Mouse (Mus musculus) gastrocnemius, postnatal 4 days (tissue): ENCODE measurements around the gene Gm20929. TPM values are rescaled to one million over a fixed set of nuclear protein-coding genes. Genes with fewer than 3 reads are reported as not detected.
"Not testable (repeated sequence)": the region's sequence is repeated elsewhere in the genome, so short reads cannot be mapped to it uniquely, and the experiment has no call there.

Experiments
- DNase-seq, 2 experiments: peaks; one replicate each; pipeline ENCODE4 v3.0.0; 2021 to 2022; ENCODE audit warnings: low spot score in 2 of 2, mixed read lengths in 2 of 2
- long read RNA-seq, 2 experiments: library from polyadenylated mRNA; stranded (forward); transcript quantifications; one replicate each; pipeline ENCODE4 v2.0.0; 2021
- total RNA-seq, 2 experiments: library from RNA; stranded (reverse); gene quantifications; 2 replicates each; pipeline ENCODE4 v1.2.3; 2021

Gene Gm20929
- total RNA-seq, result not detected
- long read RNA-seq, experiment 1, result 0 reads
- long read RNA-seq, experiment 2, result 0 reads

DNA sequence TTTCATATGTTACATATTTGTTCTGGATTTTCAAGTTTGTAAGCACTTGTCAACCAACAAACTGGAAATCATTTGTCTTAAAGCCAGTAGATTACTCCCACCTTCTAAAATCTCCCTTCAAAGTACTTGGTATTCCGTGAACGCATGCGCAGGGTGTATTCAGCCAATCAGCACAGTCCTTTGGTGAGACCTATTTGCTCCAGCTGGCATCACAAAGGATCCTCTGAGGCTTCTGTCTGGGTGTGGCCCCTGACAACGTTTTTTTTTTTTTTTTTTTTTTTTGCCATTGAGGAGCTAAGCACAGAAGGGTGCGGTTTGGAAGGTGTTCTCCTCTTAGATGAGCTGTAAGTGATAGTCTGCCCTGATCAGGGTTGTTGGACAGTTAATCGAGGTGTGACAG is at the start of gene Gm20929:
Gene Gm20929, plus strand, starts transcription at position 301 of the 400 bp plus-strand sequence.
- DNase-seq, result not testable (repeated sequence)
